Mouse (Mus musculus) spleen, adult 2 months (tissue): ENCODE measurements around the gene Ddx50. TPM values are rescaled to one million over a fixed set of nuclear protein-coding genes. Genes with fewer than 3 reads are reported as not detected.

ENCODE experiments used
- DNase-seq, 2 experiments: peaks; one replicate each; pipeline versions ENCODE4 v3.0.0 to v3.0.0-alpha.2; 2012 to 2021; ENCODE audit warnings: low spot score in 2 of 2, low read depth in 1 of 2
- H3K27ac ChIP-seq: fragments of 200-500 bp; 2 replicates; pipeline ENCODE4 v1.5.1; 2012; ENCODE audit warnings: low read length, inconsistent platforms; ENCODE audit not compliant: insufficient read depth
- H3K27me3 ChIP-seq: fragments of 200-500 bp; 2 replicates; pipeline ENCODE4 v1.6.1; 2012; ENCODE audit warnings: mild to moderate bottlenecking, moderate library complexity, low read length, inconsistent platforms; ENCODE audit not compliant: control insufficient read depth, insufficient read depth
- H3K36me3 ChIP-seq: fragments of 200-500 bp; 2 replicates; pipeline ENCODE4 v1.6.1; 2012; ENCODE audit warnings: mild to moderate bottlenecking, low read length, inconsistent platforms; ENCODE audit not compliant: control insufficient read depth, insufficient read depth
- H3K4me1 ChIP-seq: fragments of 200-500 bp; 2 replicates; pipeline ENCODE4 v1.6.1; 2011; ENCODE audit warnings: inconsistent platforms; ENCODE audit not compliant: control insufficient read depth, insufficient read depth, insufficient read length
- H3K4me3 ChIP-seq: fragments of 200-500 bp; 2 replicates; pipeline ENCODE4 v1.5.1; 2011; ENCODE audit warnings: mild to moderate bottlenecking, inconsistent platforms; ENCODE audit not compliant: insufficient read depth, insufficient read length; ENCODE audit errors: extremely low read depth
- CTCF ChIP-seq: fragments of 200-500 bp; IDR thresholded peaks from 2 replicates; pipeline ENCODE4 v1.5.1; 2011; ENCODE audit warnings: mild to moderate bottlenecking, inconsistent platforms; ENCODE audit not compliant: insufficient read depth, insufficient read length, insufficient replicate concordance; ENCODE audit errors: extremely low read depth
- POLR2A ChIP-seq: fragments of 200-500 bp; IDR thresholded peaks from 2 replicates; pipeline ENCODE4 v1.6.1; 2011; ENCODE audit warnings: low read depth, low read length, inconsistent platforms
- WGBS: fragments of 180-500 bp; shearing (Covaris S2); methylation state at CpG from one replicate; pipeline ENCODE4 v1.1.7; 2018; 5-methylcytosine and 5-hydroxymethylcytosine counted together
- polyA plus RNA-seq: library from polyadenylated mRNA; depleted of rRNA; stranded (reverse); fragments of >200 nt; gene quantifications from 2 replicates; pipeline ENCODE4 v1.2.3, GENCODE M21; 2012

Ddx50 gene
- polyA plus RNA-seq, 1 experiment = 6.1 TPM

GRCm38 (mm10) chr10:62664171-62664570 is 13.2 kb upstream of the Ddx50 start:
- Histone ChIP-seq H3K27ac (no peak overlapping the region), H3K4me3 (no peak overlapping the region), H3K4me1 (peaks cover 7% of the 10 kb centered on the region; the same call in 1 of the 2 replicates), H3K27me3 (no peaks in the 10 kb centered on the region), H3K36me3 (no peaks in the 10 kb centered on the region)
- no peak for DNase-seq
- 90% methylated on average over 10 of the region's 10 CpGs for WGBS
- no peak for TF ChIP-seq POLR2A
- TF ChIP-seq CTCF = no peak

GRCm38 (mm10) chr10:62656711-62657110 is 5.7 kb upstream of the Ddx50 start:
- TF ChIP-seq CTCF (no peak), POLR2A (no peak)
- Histone ChIP-seq H3K4me1 (no peaks in the 10 kb centered on the region), H3K36me3 (no peaks in the 10 kb centered on the region), H3K4me3 (no peak overlapping the region), H3K27ac (no peak overlapping the region), H3K27me3 (no peaks in the 10 kb centered on the region)
- DNase-seq = no peak
- 80% methylated on average over 7 of the region's 7 CpGs for WGBS

GRCm38 (mm10) chr10:62651961-62652360 is 943 bp upstream of the Ddx50 start:
- Histone ChIP-seq H3K27ac (peak overlapping the region; percentile 78), H3K4me3 (peak overlapping the region; percentile 98), H3K27me3 (no peaks in the 10 kb centered on the region), H3K36me3 (no peaks in the 10 kb centered on the region; the same call in 1 of the 2 replicates), H3K4me1 (peaks cover 2% of the 10 kb centered on the region; the same call in 1 of the 2 replicates)
- no peak for DNase-seq
- WGBS = 29% methylated on average over 3 of the region's 3 CpGs
- no peak for TF ChIP-seq CTCF
- no peak for TF ChIP-seq POLR2A

GRCm38 (mm10) chr10:62650358-62650782 is 648 bp downstream of the Ddx50 start:
- under 1% methylated on average over 17 of the region's 17 CpGs for WGBS
- no peak for DNase-seq
- peak overlapping the region; percentile 96 for H3K27ac ChIP-seq

GRCm38 (mm10) chr10:62604161-62604560 is 46.9 kb downstream of the Ddx50 start:
- H3K4me1 ChIP-seq = peaks cover 4% of the 10 kb centered on the region; the same call in 1 of the 2 replicates
- DNase-seq = no peak
- H3K36me3 ChIP-seq = no peaks in the 10 kb centered on the region; the same call in 1 of the 2 replicates
- H3K27me3 ChIP-seq = no peaks in the 10 kb centered on the region
- 95% methylated on average over 3 of the region's 3 CpGs for whole genome bisulfite sequencing
- H3K27ac ChIP-seq = no peak overlapping the region
- H3K4me3 ChIP-seq = no peak overlapping the region
- no peak for TF ChIP-seq CTCF

More at GRCm38 (mm10) chr10:62650358-62650782, 648 bp downstream of the Ddx50 start:
- peaks cover 3% of the 10 kb centered on the region; the same call in 1 of the 2 replicates for H3K36me3 ChIP-seq
- TF ChIP-seq CTCF (no peak), POLR2A (no peak)
- H3K4me3 ChIP-seq = peak overlapping the region; percentile 98
- no peaks in the 10 kb centered on the region for H3K27me3 ChIP-seq
- H3K4me1 ChIP-seq = peaks cover 2% of the 10 kb centered on the region; the same call in 1 of the 2 replicates

GRCm38 (mm10) chr10:62603233-62604030 is 47.6 kb downstream of the Ddx50 start:
- peaks cover 2% of the 10 kb centered on the region for H3K36me3 ChIP-seq
- DNase-seq = no peak
- H3K27ac ChIP-seq = no peak overlapping the region
- no peak overlapping the region for H3K4me3 ChIP-seq
- H3K27me3 ChIP-seq = no peaks in the 10 kb centered on the region
- peaks cover 4% of the 10 kb centered on the region; the same call in 1 of the 2 replicates for H3K4me1 ChIP-seq
- TF ChIP-seq CTCF = no peak
- TF ChIP-seq POLR2A = no peak
- WGBS = 73% methylated on average over 12 of the region's 12 CpGs
